Mouse (Mus musculus) heart, embryonic 14.5 days (tissue): Measurements from ENCODE around the gene Abhd18. TPM values are rescaled to one million over a fixed set of nuclear protein-coding genes. Genes with fewer than 3 reads are reported as not detected.

Experiments used
- ATAC-seq: fragments of 200-750 bp; cut with Nextera tagmentation; 2 replicates; pipeline ENCODE4 v1.8.0; 2017; ENCODE audit warnings: low read depth, moderate TSS enrichment; ENCODE audit not compliant: insufficient number of reproducible peaks, insufficient read depth, low FRiP score
- H3K27ac ChIP-seq, 2 experiments: fragments of 200-500 bp in 1 of 2; fragments of 300-500 bp in 1 of 2; sonication (generic) in 1 of 2; replicated peaks in 1 of 2; 2 replicates each; pipeline ENCODE4 v1.5.1; 2012 to 2014; ENCODE audit warnings: low read depth in 2 of 2, low read length in 2 of 2, control low read depth in 1 of 2, mild to moderate bottlenecking in 1 of 2, mixed read lengths in 1 of 2; ENCODE audit not compliant: control insufficient read depth in 1 of 2, insufficient read depth in 1 of 2
- H3K27me3 ChIP-seq: fragments of 300-500 bp; sonication (generic); 2 replicates; pipeline ENCODE4 v1.6.1; 2014; ENCODE audit warnings: mild to moderate bottlenecking, low read length, control low read depth; ENCODE audit not compliant: control insufficient read depth, insufficient read depth
- H3K36me3 ChIP-seq: fragments of 300-500 bp; sonication (generic); 2 replicates; pipeline ENCODE4 v1.6.1; 2014; ENCODE audit warnings: mild to moderate bottlenecking, control low read depth, low read length, mixed read lengths; ENCODE audit not compliant: control insufficient read depth, insufficient read depth
- H3K4me1 ChIP-seq, 2 experiments: fragments of 200-500 bp in 1 of 2; fragments of 300-500 bp in 1 of 2; sonication (generic) in 1 of 2; 2 replicates each; pipeline ENCODE4 v1.6.1; 2012 to 2014; ENCODE audit warnings: low read length in 2 of 2, control low read depth in 1 of 2, mixed read lengths in 1 of 2; ENCODE audit not compliant: control insufficient read depth in 2 of 2, insufficient read depth in 2 of 2
- H3K4me2 ChIP-seq: fragments of 300-500 bp; sonication (generic); 2 replicates; pipeline ENCODE4 v1.6.1; 2014; ENCODE audit warnings: mild to moderate bottlenecking, low read length
- H3K4me3 ChIP-seq, 2 experiments: fragments of 200-500 bp in 1 of 2; fragments of 300-500 bp in 1 of 2; sonication (generic) in 1 of 2; 2 replicates each; pipeline ENCODE4 v1.5.1; 2012 to 2014; ENCODE audit warnings: low read length in 2 of 2, mild to moderate bottlenecking in 2 of 2, control low read depth in 1 of 2, low read depth in 1 of 2, moderate library complexity in 1 of 2; ENCODE audit not compliant: control insufficient read depth in 1 of 2, insufficient read depth in 1 of 2
- H3K9ac ChIP-seq: fragments of 300-500 bp; sonication (generic); 2 replicates; pipeline ENCODE4 v1.6.1; 2014; ENCODE audit warnings: mild to moderate bottlenecking, low read length
- H3K9me3 ChIP-seq: fragments of 300-500 bp; sonication (generic); 2 replicates; pipeline ENCODE4 v1.6.1; 2016; ENCODE audit warnings: low read length, control low read depth; ENCODE audit not compliant: control insufficient read depth
- WGBS: fragments of 180-500 bp; shearing (Covaris S2); extraction: QIAGEN DNeasy Blood & Tissue Kit; methylation state at CpG from one replicate; pipeline ENCODE4 v1.1.7; 2014; 5-methylcytosine and 5-hydroxymethylcytosine counted together
- polyA plus RNA-seq: library from polyadenylated mRNA; unstranded; fragments of >200 nt; fragmentation: Nextera tagmentation; extraction: Ambion mirVana; gene quantifications from 2 replicates; pipeline ENCODE4 v1.2.1, GENCODE M21; 2014

Abhd18 gene
- polyA plus RNA-seq, 1 experiment from 2014 or later = 18.9 TPM

GRCm38 (mm10) chr3:40987539-40987938 lies 140.8 kb downstream of the Abhd18 start:
- H3K4me1 ChIP-seq = no peaks in the 10 kb centered on the region
- no peak overlapping the region for H3K9ac ChIP-seq
- H3K4me3 ChIP-seq = no peak overlapping the region
- ATAC-seq = no peak
- H3K9me3 ChIP-seq = no peaks in the 10 kb centered on the region
- H3K27me3 ChIP-seq = no peaks in the 10 kb centered on the region
- no peaks in the 10 kb centered on the region for H3K36me3 ChIP-seq
- no peak overlapping the region for H3K27ac ChIP-seq
- WGBS = 73% methylated on average over 5 of the region's 5 CpGs
- no peak overlapping the region for H3K4me2 ChIP-seq

Other genes with a start within 250 kb of the Abhd18 start
- gene Slc25a31, start 138.1 kb upstream of the Abhd18 start, polyA plus RNA-seq = 1.00 and 1.1 TPM in 2 replicates
- gene Hspa4l, start 102.5 kb upstream of the Abhd18 start, polyA plus RNA-seq = 34.2 and 35.5 TPM in 2 replicates
- gene Plk4, start 47.0 kb upstream of the Abhd18 start, polyA plus RNA-seq = 32.0 and 34.6 TPM in 2 replicates
- gene Mfsd8, start 84 bp upstream of the Abhd18 start, polyA plus RNA-seq = 6.9 and 7.9 TPM in 2 replicates
- gene 1700034I23Rik, start 55.6 kb downstream of the Abhd18 start, polyA plus RNA-seq = 0.30 and 0.36 TPM in 2 replicates
- 14.5 and 15.7 TPM in 2 replicates for gene Larp1b, start 102.9 kb downstream of the Abhd18 start, polyA plus RNA-seq
- gene Pgrmc2, start 236.1 kb downstream of the Abhd18 start, polyA plus RNA-seq = 32.7 and 39.7 TPM in 2 replicates